Mouse (Mus musculus): ENCODE results near the gene Pck1.

- no peak for TF ChIP-seq CTCF (IDR thresholded peaks at IDR 0.05; ENCODE audit: low read depth)
- TF ChIP-seq EP300 (IDR thresholded peaks at IDR 0.05; ENCODE audit: low read depth): no peak
These were observed 15.6 kb downstream of the Pck1 start for GRCm38 (mm10) chr2:173168411-173168851.

Data from heart, postnatal 0 days (tissue).